In genomic region chr2:30237881-30238280, GRCm38 (mm10) we compare ENCODE assay signal across 8 mouse cellular contexts. TPM values are rescaled to one million over a fixed set of nuclear protein-coding genes. Genes with fewer than 3 reads are reported as not detected.
DNase-seq lines count a peak whose midpoint lies in the region; ATAC-seq and TF ChIP-seq lines count a peak whose summit lies in the region.

No protein-coding gene starts in this region.

- no peaks in the 10 kb centered on the region for H3K9me3 ChIP-seq in forebrain, embryonic 13.5 days (replicated peaks)
- H3K9me3 ChIP-seq in hindbrain, embryonic 14.5 days (ENCODE audit: control insufficient read depth, low read length), result no peaks in the 10 kb centered on the region

- no peak for TF ChIP-seq CTCF in small intestine, adult 2 months (IDR thresholded peaks at IDR 0.05; ENCODE audit: extremely low read depth, insufficient read length, insufficient replicate concordance, low read depth, low read length)

- TF ChIP-seq POLR2A in small intestine, adult 2 months (IDR thresholded peaks at IDR 0.05; ENCODE audit: low read depth, low read length), result no peak

- peak; percentile 62 to 66 for DNase-seq in B cell, adult 2 months
- DNase-seq in T-cell, adult 2 months (ENCODE audit: low spot score), result peak; percentile 60
- peak; percentile 52 for DNase-seq in hindbrain, embryonic 14.5 days (ENCODE audit: low spot score)
- peak; percentile 62 to 70 for DNase-seq in left cerebral cortex, adult 18-20 months (ENCODE audit: low spot score in 2 of 2)
- DNase-seq in lung, postnatal 36 days, result peak; percentile 64
- no peak for DNase-seq in cerebellum, adult 11 months

- ATAC-seq in forebrain, embryonic 13.5 days, result peak; percentile 89
- ATAC-seq in hindbrain, embryonic 14.5 days (ENCODE audit: low FRiP score), result peak; percentile 90

- no peaks in the 10 kb centered on the region for H3K27me3 ChIP-seq in forebrain, embryonic 13.5 days
- H3K27me3 ChIP-seq in hindbrain, embryonic 14.5 days (ENCODE audit: control insufficient read depth, insufficient read depth, low read length), result no peaks in the 10 kb centered on the region
- no peaks in the 10 kb centered on the region for H3K27me3 ChIP-seq in small intestine, adult 2 months (ENCODE audit: control insufficient read depth, insufficient read depth, low read length)

- peaks cover 35% of the 10 kb centered on the region for H3K4me1 ChIP-seq in forebrain, embryonic 13.5 days
- H3K4me1 ChIP-seq in hindbrain, embryonic 14.5 days (replicated peaks; ENCODE audit: control insufficient read depth, insufficient read depth, low read length), result peaks cover 25% of the 10 kb centered on the region
- H3K4me1 ChIP-seq in small intestine, adult 2 months (ENCODE audit: control insufficient read depth, insufficient read depth, insufficient read length, low read length), result peaks cover 17% of the 10 kb centered on the region; the same call in 1 of the 2 replicates

- H3K27ac ChIP-seq in forebrain, embryonic 13.5 days, result peak overlapping the region; percentile 89
- peak overlapping the region; percentile 92 for H3K27ac ChIP-seq in hindbrain, embryonic 14.5 days
- peak overlapping the region; percentile 91 for H3K27ac ChIP-seq in small intestine, adult 2 months (ENCODE audit: insufficient read depth, low read depth, low read length)

- H3K4me3 ChIP-seq in forebrain, embryonic 13.5 days, result peak overlapping the region; percentile 81
- peak overlapping the region; percentile 63 for H3K4me3 ChIP-seq in hindbrain, embryonic 14.5 days (replicated peaks; ENCODE audit: low read length)
- peak overlapping the region; percentile 94 for H3K4me3 ChIP-seq in small intestine, adult 2 months (ENCODE audit: low read depth, low read length)

- peak overlapping the region; percentile 88 for H3K9ac ChIP-seq in forebrain, embryonic 13.5 days
- peak overlapping the region; percentile 86 for H3K9ac ChIP-seq in hindbrain, embryonic 14.5 days

- peaks cover 33% of the 10 kb centered on the region for H3K36me3 ChIP-seq in forebrain, embryonic 13.5 days (ENCODE audit: poor library complexity, severe bottlenecking)
- H3K36me3 ChIP-seq in hindbrain, embryonic 14.5 days (replicated peaks; ENCODE audit: control insufficient read depth, insufficient read depth), result peaks cover 27% of the 10 kb centered on the region
- peaks cover 17% of the 10 kb centered on the region for H3K36me3 ChIP-seq in small intestine, adult 2 months (ENCODE audit: control insufficient read depth, insufficient read depth, low read length)

- H3K4me2 ChIP-seq in forebrain, embryonic 13.5 days, result peak overlapping the region; percentile 77
- peak overlapping the region; percentile 84 for H3K4me2 ChIP-seq in hindbrain, embryonic 14.5 days (replicated peaks)

- WGBS in forebrain, embryonic 13.5 days, result 0% methylated on average over 21 of the region's 42 CpGs
- 1% methylated on average over 34 of the region's 42 CpGs for WGBS in hindbrain, embryonic 14.5 days
- WGBS in small intestine, adult 2 months, result under 1% methylated on average over 42 of the region's 42 CpGs

RNA-seq across cellular contexts. Expression of gene Lrrc8a, which starts 0.4 kb away (rescaled TPM):
- polyA plus RNA-seq in forebrain, embryonic 13.5 days (2015; fragmentation: Nextera tagmentation; extraction: Ambion mirVana), result 57.9 and 58.3 TPM in 2 replicates
- 57.9 and 58.6 TPM in 2 replicates for polyA plus RNA-seq in hindbrain, embryonic 14.5 days (2014; fragmentation: Nextera tagmentation; extraction: Ambion mirVana)
- 10 to 100 TPM; 58.2 to 62.6 TPM for total RNA-seq in left cerebral cortex, adult 18-20 months (2021)
- 17.9 and 27.4 TPM in 2 replicates for polyA plus RNA-seq in small intestine, adult 2 months (2012; rRNA removed)

RNA-seq across cellular contexts. Expression of gene Gm28035, which starts 2.5 kb away (rescaled TPM):
- polyA plus RNA-seq in forebrain, embryonic 13.5 days (2015; fragmentation: Nextera tagmentation; extraction: Ambion mirVana), result 0.21 and 0.36 TPM in 2 replicates
- 0.07 and 0.17 TPM in 2 replicates for polyA plus RNA-seq in hindbrain, embryonic 14.5 days (2014; fragmentation: Nextera tagmentation; extraction: Ambion mirVana)
- 10 to 100 TPM in 1 of 2 experiments, 1 to 10 TPM in 1; 9.5 to 10.3 TPM for total RNA-seq in left cerebral cortex, adult 18-20 months (2021)
- 3.1 and 6.1 TPM in 2 replicates for polyA plus RNA-seq in small intestine, adult 2 months (2012; rRNA removed)

RNA-seq across cellular contexts. Expression of gene Phyhd1, which starts 28.1 kb away (rescaled TPM):
- polyA plus RNA-seq in forebrain, embryonic 13.5 days (2015; fragmentation: Nextera tagmentation; extraction: Ambion mirVana), result 5.3 and 6.8 TPM in 2 replicates
- 5.9 and 6.9 TPM in 2 replicates for polyA plus RNA-seq in hindbrain, embryonic 14.5 days (2014; fragmentation: Nextera tagmentation; extraction: Ambion mirVana)
- 10 to 100 TPM; 17.7 to 19.6 TPM for total RNA-seq in left cerebral cortex, adult 18-20 months (2021)
- 2.4 and 3.8 TPM in 2 replicates for polyA plus RNA-seq in small intestine, adult 2 months (2012; rRNA removed)

RNA-seq across cellular contexts. Expression of gene Kyat1, which starts 32.2 kb away (rescaled TPM):
- 11.6 and 12.4 TPM in 2 replicates for polyA plus RNA-seq in forebrain, embryonic 13.5 days (2015; fragmentation: Nextera tagmentation; extraction: Ambion mirVana)
- 13.9 and 16.0 TPM in 2 replicates for polyA plus RNA-seq in hindbrain, embryonic 14.5 days (2014; fragmentation: Nextera tagmentation; extraction: Ambion mirVana)
- total RNA-seq in left cerebral cortex, adult 18-20 months (2021), result 10 to 100 TPM; 13.9 to 14.1 TPM
- 14.9 and 77.0 TPM in 2 replicates for polyA plus RNA-seq in small intestine, adult 2 months (2012; rRNA removed)

RNA-seq across cellular contexts. Expression of gene Gm28038, which starts 43.0 kb away (rescaled TPM):
- not detected in 2 replicates for polyA plus RNA-seq in forebrain, embryonic 13.5 days (2015; fragmentation: Nextera tagmentation; extraction: Ambion mirVana)
- not detected in 2 replicates for polyA plus RNA-seq in hindbrain, embryonic 14.5 days (2014; fragmentation: Nextera tagmentation; extraction: Ambion mirVana)
- total RNA-seq in left cerebral cortex, adult 18-20 months (2021), result not detected
- not detected in 2 replicates for polyA plus RNA-seq in small intestine, adult 2 months (2012; rRNA removed)
